Mouse (Mus musculus): ENCODE results near the gene Serping1. TPM values are rescaled to one million over a fixed set of nuclear protein-coding genes. Genes with fewer than 3 reads are reported as not detected.
"Not testable (repeated sequence)": the region's sequence is repeated elsewhere in the genome, so short reads cannot be mapped to it uniquely, and the experiment has no call there.

Serping1 gene
- polyA plus RNA-seq (2017; shearing (Covaris generic)): not detected

GRCm38 (mm10) chr2:84775241-84775640 is at the start of gene Serping1:
Gene Serping1 (minus strand): TSS chr2:84775444.
- ATAC-seq: no peak

- no peak for ATAC-seq
Observed at GRCm38 (mm10) chr2:84823237-84823636, 48.0 kb upstream of the Serping1 start.

DNA sequence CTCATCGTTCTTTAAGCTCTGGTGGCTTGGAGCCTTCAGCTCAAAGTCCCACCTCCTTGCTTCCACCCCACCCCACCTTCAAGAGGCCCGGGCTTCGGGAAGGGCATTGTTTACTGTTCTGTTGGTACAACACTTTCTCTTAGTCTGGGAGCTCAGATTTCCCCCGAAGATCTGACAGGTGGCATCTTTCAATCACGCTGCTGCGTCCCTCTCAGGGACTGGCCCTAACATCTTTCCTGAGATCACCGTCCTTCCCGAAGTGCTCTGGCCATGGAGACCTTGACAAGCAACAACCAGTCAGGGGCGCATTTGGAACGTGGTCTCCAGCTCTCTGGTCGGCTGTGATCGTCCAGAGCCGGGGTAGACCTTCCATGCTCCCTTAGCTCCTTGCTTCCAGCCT is 47.3 kb upstream of the Serping1 start, which contains the start of gene Smtnl1:
Gene Smtnl1, minus strand, starts transcription at position 101 of the 400 bp plus-strand sequence.
- ATAC-seq: no peak

DNA sequence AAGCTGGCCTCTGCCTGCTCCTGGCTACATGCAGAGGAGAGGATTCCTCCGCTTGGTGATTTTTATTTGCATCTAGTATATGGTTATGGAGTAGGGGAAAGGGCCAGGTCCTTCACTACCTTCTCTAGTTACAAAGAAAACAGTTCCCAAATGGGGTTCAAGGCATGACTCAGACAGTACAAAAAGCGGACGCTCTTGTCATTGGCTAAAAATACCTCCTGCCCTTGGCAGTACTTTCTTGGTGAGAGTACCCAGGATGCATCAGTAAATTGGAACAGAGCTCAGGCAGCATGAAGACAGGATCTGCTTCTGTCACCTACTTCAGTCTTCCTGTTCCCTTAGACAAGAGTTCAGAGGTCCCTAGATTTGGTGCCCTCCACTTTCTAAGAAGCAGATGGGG is 44.6 kb upstream of the Serping1 start:
- no peak for ATAC-seq

DNA sequence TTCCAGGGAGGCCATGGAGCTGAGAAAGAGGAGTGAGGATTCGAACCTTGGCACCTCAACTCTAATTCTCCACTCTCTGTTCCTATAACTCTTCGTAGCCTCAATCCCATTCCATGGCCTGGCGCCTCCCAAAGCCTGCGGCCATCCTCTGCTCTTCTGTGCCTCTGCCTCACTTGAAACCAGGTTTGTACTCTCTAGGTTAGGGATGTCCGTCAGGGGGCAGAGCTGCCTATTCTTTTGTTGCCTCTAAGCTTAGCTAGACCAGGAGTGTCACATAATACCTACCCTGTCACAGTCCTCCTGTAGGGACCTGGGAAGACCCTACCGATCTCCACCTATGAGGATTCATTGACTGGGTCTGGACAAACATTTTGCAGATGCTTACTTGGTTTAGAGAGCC is 37.4 kb upstream of the Serping1 start:
- no peak for ATAC-seq

DNA sequence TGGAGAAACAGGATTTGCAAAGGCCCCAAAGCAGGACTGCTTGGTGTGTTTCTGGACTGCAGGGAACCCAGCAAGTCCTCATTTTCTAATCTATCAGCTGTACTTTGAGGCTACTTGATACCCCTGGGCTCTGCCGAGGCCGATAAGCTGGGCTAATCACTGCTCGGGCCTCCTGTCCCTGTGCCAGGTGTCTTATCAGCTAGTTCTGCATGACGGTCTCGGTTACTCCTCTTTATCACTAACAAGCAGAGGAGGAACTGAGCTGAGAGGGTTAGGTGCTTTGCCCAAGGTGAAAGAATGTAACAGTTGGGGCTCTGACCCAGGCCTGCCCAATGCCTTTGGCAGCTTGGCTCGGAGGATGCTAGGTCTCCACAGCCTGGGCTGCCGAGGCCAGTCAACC is 36.6 kb upstream of the Serping1 start:
- no peak for ATAC-seq

GRCm38 (mm10) chr2:84810886-84811577 is 35.8 kb upstream of the Serping1 start:
- ATAC-seq: peak; percentile 97

DNA sequence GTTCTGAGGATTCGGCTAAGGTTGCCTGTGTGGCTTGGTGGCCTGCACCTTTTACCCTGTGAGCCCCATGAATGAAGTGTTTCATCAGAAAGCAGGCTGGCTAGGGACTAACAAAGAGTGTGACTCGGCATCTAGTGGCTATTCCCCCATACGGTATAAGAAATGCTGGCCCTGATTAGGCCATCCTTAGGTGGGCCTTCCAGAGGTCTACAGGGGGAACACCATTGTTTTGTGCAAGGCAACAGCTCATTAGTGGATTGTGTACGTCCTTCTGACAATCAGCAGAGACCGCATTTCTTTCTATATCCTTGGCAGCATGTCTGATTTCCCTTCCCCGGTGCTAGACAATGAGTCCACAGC is 35.3 kb upstream of the Serping1 start:
- ATAC-seq: no peak

- ATAC-seq: no peak
Observed at GRCm38 (mm10) chr2:84809330-84809729, 34.1 kb upstream of the Serping1 start.

- no peak for ATAC-seq
Observed at GRCm38 (mm10) chr2:84806546-84806945, 31.3 kb upstream of the Serping1 start.

DNA sequence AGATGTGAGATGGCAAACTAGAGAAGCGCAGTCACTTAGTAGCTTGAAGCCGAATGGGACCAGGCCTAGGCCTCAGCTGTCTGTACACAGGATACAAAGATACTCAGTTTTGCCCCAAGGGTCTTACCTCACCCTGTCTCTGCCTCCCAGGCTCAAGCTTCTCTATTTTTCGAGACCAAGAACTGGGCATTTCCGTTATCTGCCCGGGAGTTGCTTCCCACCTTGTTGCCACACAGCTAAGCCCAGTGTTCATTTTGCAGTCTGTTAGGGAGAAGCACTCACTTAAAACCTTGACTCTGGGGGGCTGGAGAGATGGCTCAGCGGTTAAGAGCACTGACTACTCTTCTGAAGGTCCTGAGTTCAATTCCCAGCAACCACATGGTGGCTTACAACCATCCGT is 28.7 kb upstream of the Serping1 start:
- no peak for ATAC-seq

GRCm38 (mm10) chr2:84801223-84801622 is 26.0 kb upstream of the Serping1 start:
- not testable (repeated sequence) for ATAC-seq

- ATAC-seq: no peak
Observed at GRCm38 (mm10) chr2:84800304-84800703, 25.1 kb upstream of the Serping1 start.

DNA sequence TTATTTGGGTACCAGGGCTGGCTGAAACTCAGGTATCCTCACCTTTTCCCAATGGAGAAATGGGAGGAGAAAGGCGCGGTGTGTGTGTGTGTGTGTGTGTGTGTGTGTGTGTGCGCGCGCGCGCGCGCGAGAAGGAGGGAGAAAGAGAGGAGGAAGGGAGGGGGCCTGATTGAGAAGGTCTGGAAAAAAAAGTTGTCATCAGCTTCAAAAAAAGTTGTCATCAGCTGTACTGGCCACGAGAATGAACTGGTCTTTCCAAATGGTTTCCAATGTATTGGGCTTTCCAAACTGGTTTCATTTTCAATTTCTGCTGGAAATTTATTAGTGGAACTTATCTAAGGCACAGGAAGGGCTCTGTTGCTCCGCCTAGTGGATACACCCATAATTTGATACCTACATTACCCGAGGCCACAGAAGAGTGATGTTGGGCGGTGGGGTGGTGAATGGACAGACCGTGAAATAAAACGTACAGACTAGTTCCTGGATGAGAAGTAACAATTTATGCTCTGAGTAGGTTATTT is 23.9 kb upstream of the Serping1 start:
- ATAC-seq: peak; percentile 86

- peak; percentile 34 for ATAC-seq
Observed at GRCm38 (mm10) chr2:84798493-84798921, 23.3 kb upstream of the Serping1 start, which contains the start of gene Ube2l6. Gene Ube2l6 (plus strand): TSS chr2:84798828.

DNA sequence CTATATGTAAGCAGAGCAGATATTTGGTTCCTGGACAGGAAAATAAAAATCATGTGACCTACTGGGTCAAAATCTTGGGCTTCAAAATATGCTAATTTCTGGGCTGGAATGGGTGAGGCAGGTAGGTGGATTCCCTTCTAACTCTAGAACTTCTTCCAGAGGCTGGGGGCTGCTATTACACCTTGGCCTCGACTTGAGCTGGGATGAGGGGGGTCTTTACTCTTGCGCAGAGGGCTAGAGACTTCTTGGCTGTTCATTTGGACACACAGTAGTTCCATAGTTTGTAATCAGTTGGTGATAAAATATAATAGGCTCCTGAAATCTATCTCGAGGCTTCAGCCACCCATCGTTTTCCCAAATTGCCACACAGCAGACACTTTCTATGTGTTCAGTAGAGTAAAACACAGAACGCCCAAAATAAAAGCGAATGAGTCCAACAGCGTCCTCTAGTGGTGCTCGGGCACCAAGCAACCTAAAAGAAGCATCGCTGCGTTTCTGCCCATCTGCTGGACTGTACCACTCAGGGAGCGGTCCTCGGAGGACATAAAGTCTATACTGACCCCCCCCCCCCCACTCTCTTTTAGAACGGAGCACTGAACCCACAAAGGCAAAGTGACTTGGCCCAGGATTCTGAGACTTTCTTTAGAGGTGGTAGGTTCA is 22.7 kb upstream of the Serping1 start:
- ATAC-seq: peak; percentile 58

DNA sequence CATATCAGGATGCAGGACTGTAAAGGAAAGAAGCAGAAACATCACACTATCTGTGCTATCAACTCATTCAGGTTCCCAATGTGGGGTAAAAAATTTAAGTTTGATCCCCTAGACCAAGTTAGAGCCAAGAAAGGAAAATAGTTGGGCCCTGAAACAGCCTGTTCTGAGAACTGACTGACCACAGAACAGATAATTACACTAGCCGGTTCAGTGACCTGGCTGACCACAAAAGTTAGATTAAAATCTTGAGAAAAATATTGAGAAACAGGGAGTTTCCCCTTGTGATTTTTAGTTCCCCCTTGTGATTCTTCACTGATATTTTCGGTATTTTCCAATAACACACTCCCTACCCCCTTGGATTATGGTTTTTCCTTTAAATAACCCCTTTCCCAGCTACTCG is 18.6 kb upstream of the Serping1 start:
- ATAC-seq: no peak

DNA sequence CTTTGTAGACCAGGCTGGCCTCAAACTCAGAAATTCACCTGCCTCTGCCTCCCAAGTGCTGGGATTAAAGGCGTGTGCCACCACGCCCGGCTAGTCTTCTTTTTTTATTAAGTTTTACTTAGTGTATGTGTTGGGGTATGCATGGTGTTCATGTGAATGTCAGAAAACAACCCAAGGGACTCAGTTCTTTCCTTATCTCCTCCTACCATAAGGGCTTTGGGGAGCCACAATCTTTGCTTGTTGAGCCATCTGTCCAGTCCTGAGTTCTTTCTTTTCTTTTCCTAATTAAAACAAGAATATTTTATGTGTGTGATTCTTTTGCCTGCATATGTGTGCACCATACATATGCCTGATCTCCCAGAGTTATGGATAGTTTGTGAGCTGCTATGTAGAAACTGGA is 17.9 kb upstream of the Serping1 start:
- no peak for ATAC-seq

DNA sequence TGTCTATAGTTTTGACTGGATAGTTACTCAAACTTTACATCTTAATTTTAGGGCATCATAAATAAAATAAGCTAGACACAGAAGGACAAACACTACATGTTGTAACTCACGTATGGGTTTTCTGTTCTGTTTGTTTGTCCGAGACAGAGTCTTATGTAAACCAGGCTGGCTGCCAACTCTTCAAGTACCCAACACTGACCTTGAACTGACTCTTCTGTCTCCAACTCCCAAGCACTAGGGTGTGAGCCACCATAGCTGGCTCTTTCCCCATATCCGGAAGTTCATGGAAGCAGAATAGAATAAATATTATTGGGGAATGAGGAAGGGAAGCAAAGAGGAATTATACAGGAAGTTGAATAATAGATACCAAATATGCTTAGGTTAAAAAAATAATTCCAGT is 17.3 kb upstream of the Serping1 start:
- no peak for ATAC-seq

DNA sequence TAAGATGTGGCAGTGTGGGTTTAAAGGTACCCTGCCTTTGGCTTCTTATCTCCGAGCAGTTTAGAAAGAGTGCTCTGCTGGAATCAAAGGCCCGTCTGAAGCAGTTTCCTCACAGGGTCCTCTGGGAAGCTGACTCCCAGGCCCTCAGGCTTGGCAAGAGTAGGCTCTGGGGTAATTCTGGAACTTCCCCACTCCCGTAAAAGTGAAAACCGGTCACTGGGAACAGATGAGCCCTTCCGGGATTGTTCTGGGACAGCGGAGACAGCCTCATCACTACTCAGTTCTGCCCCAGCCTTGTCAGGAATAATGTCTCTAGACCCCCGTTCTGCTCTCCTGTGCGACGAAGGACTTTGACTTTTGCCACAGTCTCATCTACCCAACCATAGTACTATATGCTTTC is 15.2 kb upstream of the Serping1 start:
- no peak for ATAC-seq

GRCm38 (mm10) chr2:84788316-84788715 is 13.1 kb upstream of the Serping1 start:
- no peak for ATAC-seq

GRCm38 (mm10) chr2:84783840-84784566 is 8.8 kb upstream of the Serping1 start:
- ATAC-seq: no peak

DNA sequence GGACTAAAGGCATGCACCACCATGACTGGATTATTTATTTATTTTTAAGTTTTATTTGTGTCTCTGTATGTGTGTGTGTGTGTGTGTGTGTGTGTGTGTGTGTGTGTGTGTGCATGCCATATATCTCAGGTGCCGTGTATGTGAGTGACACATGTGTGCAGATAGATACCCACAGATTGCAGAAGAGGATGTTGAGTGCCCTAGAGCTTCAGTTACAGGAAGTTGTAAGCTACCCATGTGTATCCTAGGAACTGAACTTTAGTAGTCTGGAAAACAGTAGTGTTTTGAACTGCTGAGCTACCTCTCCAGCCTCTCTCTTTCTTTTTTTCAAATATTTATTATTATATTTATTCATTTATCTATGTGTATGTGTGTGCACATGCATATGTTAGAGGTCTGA is 8.1 kb upstream of the Serping1 start:
- ATAC-seq: no peak
